Mouse (Mus musculus) frontal cortex, postnatal 36 days (tissue): ENCODE measurements around the gene Cad.
A peak's percentile ranks its signal among the peaks of the same experiment; 100 is the strongest.
"Not testable (repeated sequence)": the region's sequence is repeated elsewhere in the genome, so short reads cannot be mapped to it uniquely, and the experiment has no call there.

Experiments used
- DNase-seq, 2 experiments: peaks; one replicate each; pipeline ENCODE4 v3.0.0; 2022; ENCODE audit warnings: low spot score in 2 of 2

Gene Cad

GRCm38 (mm10) chr5:31054261-31055215, at the start of gene Cad:
Gene Cad (plus strand): TSS chr5:31054780.
- DNase-seq = peak; percentile 94 to 95

- no peak for DNase-seq
Measured at GRCm38 (mm10) chr5:31012737-31013136, 41.8 kb upstream of the Cad start.

GRCm38 (mm10) chr5:31015913-31016312, 38.7 kb upstream of the Cad start:
- DNase-seq = no peak

GRCm38 (mm10) chr5:31021790-31022189, 32.8 kb upstream of the Cad start:
- DNase-seq = not testable (repeated sequence)

- DNase-seq = no peak
Measured at GRCm38 (mm10) chr5:31022690-31023089, 31.9 kb upstream of the Cad start.

- no peak for DNase-seq
Measured at GRCm38 (mm10) chr5:31023254-31023653, 31.3 kb upstream of the Cad start.

- DNase-seq = no peak
Measured at GRCm38 (mm10) chr5:31024641-31025040, 29.9 kb upstream of the Cad start.

- no peak for DNase-seq
Measured at GRCm38 (mm10) chr5:31030926-31031325, 23.7 kb upstream of the Cad start.

GRCm38 (mm10) chr5:31031508-31031907, 23.1 kb upstream of the Cad start:
- no peak for DNase-seq

GRCm38 (mm10) chr5:31034669-31035068, 19.9 kb upstream of the Cad start:
- DNase-seq = no peak

GRCm38 (mm10) chr5:31036556-31036955, 18.0 kb upstream of the Cad start:
- DNase-seq = not testable (repeated sequence)

GRCm38 (mm10) chr5:31038171-31038845, 16.3 kb upstream of the Cad start:
- no peak for DNase-seq

GRCm38 (mm10) chr5:31046416-31046815, 8.2 kb upstream of the Cad start:
- DNase-seq = no peak

- no peak for DNase-seq
Measured at GRCm38 (mm10) chr5:31047074-31047473, 7.5 kb upstream of the Cad start.

- peak; percentile 97 to 99 for DNase-seq
Measured at GRCm38 (mm10) chr5:31047848-31048762, 6.5 kb upstream of the Cad start, which contains the start of gene Atraid. Gene Atraid (plus strand): TSS chr5:31048312.

GRCm38 (mm10) chr5:31048763-31049641, 5.6 kb upstream of the Cad start, which contains the start of gene Slc5a6:
Gene Slc5a6 (minus strand): TSS chr5:31048924.
- DNase-seq = peak; percentile 40 to 58

GRCm38 (mm10) chr5:31050427-31050826, 4.2 kb upstream of the Cad start:
- no peak for DNase-seq

- not testable (repeated sequence) for DNase-seq
Measured at GRCm38 (mm10) chr5:31053728-31054127, 852 bp upstream of the Cad start.

GRCm38 (mm10) chr5:31055216-31056140, 898 bp downstream of the Cad start:
- no peak for DNase-seq
